Mouse (Mus musculus) CD8-positive naive resting alpha-beta T cell, adult 2 months (primary cell): ENCODE results near the gene Gnb2.

Experiments
- DNase-seq, 2 experiments: peaks; one replicate each; pipeline ENCODE4 v3.0.0; 2022; ENCODE audit warnings: low read depth in 2 of 2, low spot score in 2 of 2

Gnb2 gene

DNA sequence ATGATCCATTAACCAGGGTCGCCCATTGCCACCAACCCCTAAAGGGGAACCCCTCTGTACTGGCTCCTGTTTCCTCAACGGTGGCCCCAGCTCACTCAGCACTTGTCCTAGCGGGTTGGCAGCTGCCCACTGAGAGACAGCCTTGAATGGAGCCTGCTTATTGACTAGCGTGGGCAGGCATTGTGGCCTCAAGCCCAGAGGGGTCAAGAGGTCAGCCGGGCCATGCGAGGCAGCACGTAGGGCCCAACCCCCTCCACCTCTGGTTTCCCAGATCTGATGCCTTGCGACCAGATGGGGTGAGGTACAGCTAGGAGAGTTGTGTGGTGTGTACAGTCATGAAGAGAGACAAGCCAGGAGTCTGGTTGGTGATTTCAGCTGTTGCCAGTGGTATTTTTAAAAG is 51.4 kb downstream of the Gnb2 start:
- DNase-seq = no peak

DNA sequence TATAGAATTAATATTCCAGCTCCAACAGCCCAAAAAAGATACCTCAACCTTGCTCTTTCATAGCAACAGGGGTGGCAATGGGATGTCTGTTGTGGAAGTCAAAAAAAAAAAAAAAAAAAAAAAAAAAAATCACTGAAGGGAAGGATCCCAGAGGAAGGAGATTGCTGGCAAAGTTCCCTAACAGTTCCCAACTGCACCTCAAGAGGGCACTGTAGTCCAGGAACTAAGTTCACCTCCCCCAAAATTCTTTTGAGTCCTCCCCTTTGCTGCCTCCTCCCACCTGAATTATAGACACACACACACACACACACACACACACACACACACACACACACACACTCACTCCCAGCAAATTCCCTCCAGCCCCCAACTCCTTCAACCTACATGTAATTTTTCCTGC is 52.2 kb downstream of the Gnb2 start:
- peak; percentile 29 to 48 for DNase-seq
